10 mouse cellular contexts compared by ENCODE assay signal in the genomic region with DNA sequence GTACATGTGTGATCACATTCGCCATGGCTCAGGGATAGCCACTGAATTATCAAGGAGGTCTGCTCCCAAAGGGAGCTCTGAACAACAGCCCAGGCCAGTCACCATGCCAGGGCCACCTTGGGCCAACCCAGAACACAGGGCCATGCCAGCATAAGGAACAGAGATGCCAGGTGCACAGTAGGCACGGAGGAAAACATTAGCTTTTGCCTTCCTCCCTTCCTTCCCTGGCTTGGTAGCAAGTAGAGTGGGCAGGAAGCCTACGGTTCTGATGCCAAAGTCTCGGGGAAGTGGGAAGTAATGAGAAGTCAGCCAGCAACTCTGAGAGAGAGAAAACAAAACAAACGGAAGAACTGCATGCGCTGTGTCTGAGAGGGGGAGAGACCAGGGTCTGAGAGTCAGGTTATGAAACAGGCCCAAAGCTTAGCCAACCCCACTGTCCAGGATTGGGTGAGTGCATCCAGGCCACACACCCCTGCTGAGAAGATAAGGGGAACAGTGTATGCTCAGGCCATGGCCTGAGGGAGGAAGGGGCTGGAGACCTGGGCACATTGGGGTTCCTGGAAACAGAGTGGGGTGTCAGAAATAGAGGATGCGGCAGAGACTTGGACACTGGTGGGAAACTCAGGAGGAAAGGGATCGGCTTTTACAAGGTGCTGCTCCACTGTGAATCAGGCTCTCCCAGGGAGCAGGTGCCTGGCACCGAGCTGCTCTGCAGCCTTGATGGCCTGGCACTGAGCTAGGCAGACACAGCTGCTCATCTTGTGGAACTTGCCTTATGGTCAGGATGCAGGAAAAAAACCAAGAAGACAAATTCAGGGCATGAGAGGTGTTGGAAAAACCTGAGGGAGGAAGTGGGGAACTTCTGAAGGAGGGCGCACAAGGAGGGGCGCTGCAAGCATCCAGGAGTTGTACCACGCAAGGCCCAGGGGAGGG. TPM values are rescaled to one million over a fixed set of nuclear protein-coding genes. Genes with fewer than 3 reads are reported as not detected.
DNase-seq lines count a peak whose midpoint lies in the region.
"Had no signal": no experiment of that assay in that cellular context is flagged by ENCODE, and none has a peak within 500 bp of the region (broad histone marks: within the 10 kb centered on the region; RNA-seq: fewer than 3 reads in every experiment).

No protein-coding gene starts in this region.

- peaks cover 6% of the 10 kb centered on the region; the same call in 1 of the 2 replicates for H3K4me1 ChIP-seq in heart, embryonic 10.5 days
- H3K4me1 ChIP-seq: kidney, embryonic 15.5 days had no signal

- peak; percentile 89 for DNase-seq in heart, adult 11 months
- DNase-seq in heart, adult 8-10 months (ENCODE audit: low spot score), result no peak
- peak; percentile 99 for DNase-seq in brain, adult 2 months (ENCODE audit: low read depth, low spot score)
- peak; percentile 98 for DNase-seq in cerebellum, adult 9-11 months
- peak; percentile 77 for DNase-seq in layer of hippocampus, adult 9-11 months
- no peak for DNase-seq in adrenal gland, postnatal 14 days
- DNase-seq in heart, embryonic 10.5 days (ENCODE audit: low spot score), result no peak
- no peak for DNase-seq in ovary, postnatal 14 days (ENCODE audit: low spot score)
- DNase-seq: lung, postnatal 10 days had no signal

- H3K4me3 ChIP-seq in heart, embryonic 10.5 days, result no peak overlapping the region
- H3K4me3 ChIP-seq: kidney, embryonic 15.5 days had no signal

- H3K9me3 ChIP-seq in heart, embryonic 10.5 days, result no peaks in the 10 kb centered on the region
- H3K9me3 ChIP-seq: kidney, embryonic 15.5 days had no signal

- H3K36me3 ChIP-seq in heart, embryonic 10.5 days, result no peaks in the 10 kb centered on the region
- H3K36me3 ChIP-seq: kidney, embryonic 15.5 days had no signal

- H3K27ac ChIP-seq in heart, embryonic 10.5 days, result no peak overlapping the region
- H3K27ac ChIP-seq: kidney, embryonic 15.5 days had no signal

- 77% methylated on average over 12 of the region's 12 CpGs for WGBS in heart, embryonic 10.5 days

- H3K27me3 ChIP-seq in heart, embryonic 10.5 days (ENCODE audit: insufficient read depth, poor library complexity, severe bottlenecking), result no peaks in the 10 kb centered on the region
- H3K27me3 ChIP-seq: kidney, embryonic 15.5 days had no signal

RNA-seq across cellular contexts. Expression of a gene that starts 36.4 kb away (rescaled TPM):
- under 1 TPM; 0.05 to 0.06 (median 0.06) TPM for total RNA-seq in heart, adult 8-10 months (2022)
- 2.9 TPM in 2 replicates for total RNA-seq in adrenal gland, postnatal 14 days (2021)
- polyA plus RNA-seq in heart, embryonic 10.5 days (2016; fragmentation: Nextera tagmentation; extraction: Ambion mirVana), result 1.3 and 1.4 TPM in 2 replicates

RNA-seq across cellular contexts. Expression of a gene that starts 59.4 kb away (rescaled TPM):
- total RNA-seq in heart, adult 8-10 months (2022), result 10 to 100 TPM; 38.5 to 49.0 (median 44.9) TPM
- total RNA-seq in adrenal gland, postnatal 14 days (2021), result 76.2 and 76.5 TPM in 2 replicates
- polyA plus RNA-seq in heart, embryonic 10.5 days (2016; fragmentation: Nextera tagmentation; extraction: Ambion mirVana), result 80.7 and 84.4 TPM in 2 replicates

Comparison
In these comparisons a context has a peak if more than half of its experiments do, and no peak if none do; other contexts are left out.
1. DNase-seq: peak in heart, adult 11 months (single experiment), brain, adult 2 months (single experiment), cerebellum, adult 9-11 months (single experiment) and layer of hippocampus, adult 9-11 months (single experiment); none in heart, adult 8-10 months (single experiment), adrenal gland, postnatal 14 days (single experiment), heart, embryonic 10.5 days (single experiment) and ovary, postnatal 14 days (single experiment).